Mouse (Mus musculus) embryonic facial prominence, embryonic 14.5 days (tissue): Measurements from ENCODE around the gene Lgr6. TPM values are rescaled to one million over a fixed set of nuclear protein-coding genes. Genes with fewer than 3 reads are reported as not detected.

Experiments
- ATAC-seq: fragments of 200-750 bp; cut with Nextera tagmentation; 2 replicates; pipeline ENCODE4 v1.8.0; 2017; ENCODE audit warnings: low read depth, moderate number of reproducible peaks, moderate TSS enrichment
- DNase-seq: peaks from one replicate; pipeline ENCODE4 v3.0.0-alpha.2; 2015; ENCODE audit warnings: low spot score
- H3K27ac ChIP-seq: fragments of 300-500 bp; sonication (generic); replicated peaks from 2 replicates; pipeline ENCODE4 v1.5.1; 2014; ENCODE audit warnings: low read depth, mild to moderate bottlenecking, low read length, moderate library complexity
- H3K27me3 ChIP-seq: fragments of 300-500 bp; sonication (generic); replicated peaks from 2 replicates; pipeline ENCODE4 v1.6.1; 2014; ENCODE audit warnings: low read length; ENCODE audit not compliant: control insufficient read depth, insufficient read depth
- H3K36me3 ChIP-seq: fragments of 300-500 bp; sonication (generic); 2 replicates; pipeline ENCODE4 v1.6.1; 2014; ENCODE audit warnings: low read length, mixed read lengths; ENCODE audit not compliant: control insufficient read depth, insufficient read depth
- H3K4me1 ChIP-seq: fragments of 300-500 bp; sonication (generic); 2 replicates; pipeline ENCODE4 v1.6.1; 2014; ENCODE audit warnings: antibody characterized with exemption, low read length; ENCODE audit not compliant: control insufficient read depth, insufficient read depth
- H3K4me2 ChIP-seq: fragments of 300-500 bp; sonication (generic); 2 replicates; pipeline ENCODE4 v1.6.1; 2014; ENCODE audit warnings: low read depth, mild to moderate bottlenecking, low read length, moderate library complexity, mixed read lengths
- H3K4me3 ChIP-seq: fragments of 300-500 bp; sonication (generic); 2 replicates; pipeline ENCODE4 v1.5.1; 2014; ENCODE audit warnings: low read depth, mild to moderate bottlenecking, low read length
- H3K9ac ChIP-seq: fragments of 300-500 bp; sonication (generic); 2 replicates; pipeline ENCODE4 v1.6.1; 2014; ENCODE audit warnings: low read depth, mild to moderate bottlenecking, low read length, moderate library complexity, mixed read lengths
- H3K9me3 ChIP-seq: fragments of 300-500 bp; sonication (generic); 2 replicates; pipeline ENCODE4 v1.6.1; 2016; ENCODE audit warnings: low read length; ENCODE audit not compliant: control insufficient read depth
- WGBS: fragments of 180-500 bp; shearing (Covaris S2); extraction: QIAGEN DNeasy Blood & Tissue Kit; methylation state at CpG from one replicate; pipeline ENCODE4 v1.1.7; 2014; 5-methylcytosine and 5-hydroxymethylcytosine counted together
- polyA plus RNA-seq: library from polyadenylated mRNA; unstranded; fragments of >200 nt; fragmentation: Nextera tagmentation; extraction: Ambion mirVana; gene quantifications from 2 replicates; pipeline ENCODE4 v1.2.1, GENCODE M21; 2014

The Lgr6 gene
- polyA plus RNA-seq, 1 experiment from 2014 or later, result 7.5 TPM

- H3K27me3 ChIP-seq, result no peaks in the 10 kb centered on the region
- WGBS, result 69% methylated on average over 9 of the region's 9 CpGs
- H3K9me3 ChIP-seq, result no peaks in the 10 kb centered on the region
- H3K27ac ChIP-seq, result no peak overlapping the region
- ATAC-seq (no peak), DNase-seq (no peak)
- peaks cover 12% of the 10 kb centered on the region for H3K4me1 ChIP-seq
- no peaks in the 10 kb centered on the region for H3K36me3 ChIP-seq
- H3K4me3 ChIP-seq, result no peak overlapping the region
- no peak overlapping the region for H3K9ac ChIP-seq
- H3K4me2 ChIP-seq, result no peak overlapping the region
These were observed 92.6 kb downstream of the Lgr6 start for GRCm38 (mm10) chr1:135012472-135012871.

GRCm38 (mm10) chr1:135011912-135012311 is 93.2 kb downstream of the Lgr6 start:
- no peak for ATAC-seq
- Histone ChIP-seq H3K4me3 (no peak overlapping the region), H3K4me2 (no peak overlapping the region), H3K9me3 (no peaks in the 10 kb centered on the region), H3K27ac (no peak overlapping the region), H3K4me1 (peaks cover 10% of the 10 kb centered on the region), H3K9ac (no peak overlapping the region), H3K27me3 (no peaks in the 10 kb centered on the region), H3K36me3 (no peaks in the 10 kb centered on the region)
- WGBS, result 81% methylated on average over 5 of the region's 5 CpGs
- no peak for DNase-seq

- Histone ChIP-seq H3K36me3 (no peaks in the 10 kb centered on the region), H3K4me1 (peaks cover under 1% of the 10 kb centered on the region), H3K9ac (no peak overlapping the region), H3K4me3 (no peak overlapping the region), H3K4me2 (no peak overlapping the region), H3K27me3 (no peaks in the 10 kb centered on the region), H3K9me3 (no peaks in the 10 kb centered on the region), H3K27ac (no peak overlapping the region)
- ATAC-seq (no peak), DNase-seq (no peak)
- WGBS, result 73% methylated on average over 3 of the region's 3 CpGs
These were observed 95.2 kb downstream of the Lgr6 start for GRCm38 (mm10) chr1:135009833-135010232.

- Histone ChIP-seq H3K9ac (no peak overlapping the region), H3K36me3 (no peaks in the 10 kb centered on the region), H3K27ac (no peak overlapping the region), H3K4me1 (no peaks in the 10 kb centered on the region), H3K4me3 (no peak overlapping the region), H3K4me2 (no peak overlapping the region), H3K9me3 (no peaks in the 10 kb centered on the region), H3K27me3 (no peaks in the 10 kb centered on the region)
- WGBS, result 46% methylated on average over 7 of the region's 7 CpGs
- no peak for ATAC-seq
- no peak for DNase-seq
These were observed 99.4 kb downstream of the Lgr6 start for GRCm38 (mm10) chr1:135005696-135006095.

GRCm38 (mm10) chr1:135003346-135003745 is 101.7 kb downstream of the Lgr6 start:
- Histone ChIP-seq H3K9me3 (no peaks in the 10 kb centered on the region), H3K4me1 (no peaks in the 10 kb centered on the region), H3K36me3 (no peaks in the 10 kb centered on the region), H3K27ac (no peak overlapping the region), H3K4me2 (no peak overlapping the region), H3K4me3 (no peak overlapping the region), H3K27me3 (no peaks in the 10 kb centered on the region), H3K9ac (no peak overlapping the region)
- 56% methylated on average over 4 of the region's 4 CpGs for WGBS
- DNase-seq, result no peak
- no peak for ATAC-seq

- Histone ChIP-seq H3K9ac (no peak overlapping the region), H3K36me3 (no peaks in the 10 kb centered on the region), H3K4me3 (no peak overlapping the region), H3K4me2 (no peak overlapping the region), H3K27ac (no peak overlapping the region), H3K9me3 (no peaks in the 10 kb centered on the region), H3K4me1 (no peaks in the 10 kb centered on the region), H3K27me3 (no peaks in the 10 kb centered on the region)
- 79% methylated on average over 9 of the region's 9 CpGs for WGBS
- DNase-seq (no peak), ATAC-seq (no peak)
These were observed 104.5 kb downstream of the Lgr6 start for GRCm38 (mm10) chr1:135000527-135000926.

- Histone ChIP-seq H3K9me3 (no peaks in the 10 kb centered on the region), H3K27me3 (no peaks in the 10 kb centered on the region), H3K4me1 (no peaks in the 10 kb centered on the region), H3K4me3 (no peak overlapping the region), H3K36me3 (no peaks in the 10 kb centered on the region), H3K4me2 (no peak overlapping the region), H3K27ac (no peak overlapping the region), H3K9ac (no peak overlapping the region)
- WGBS, result 73% methylated on average over 8 of the region's 8 CpGs
- ATAC-seq (no peak), DNase-seq (no peak)
These were observed 106.8 kb downstream of the Lgr6 start for GRCm38 (mm10) chr1:134998231-134998630.

- H3K9ac ChIP-seq, result no peak overlapping the region
- ATAC-seq (no peak), DNase-seq (no peak)
- H3K4me2 ChIP-seq, result no peak overlapping the region
- no peaks in the 10 kb centered on the region for H3K36me3 ChIP-seq
- H3K27me3 ChIP-seq, result no peaks in the 10 kb centered on the region
- no peak overlapping the region for H3K27ac ChIP-seq
- no peaks in the 10 kb centered on the region for H3K9me3 ChIP-seq
- no peak overlapping the region for H3K4me3 ChIP-seq
- no peaks in the 10 kb centered on the region for H3K4me1 ChIP-seq
- 74% methylated on average over 5 of the region's 5 CpGs for WGBS
These were observed 107.5 kb downstream of the Lgr6 start for GRCm38 (mm10) chr1:134997568-134997967.

- WGBS, result 92% methylated on average over 7 of the region's 7 CpGs
- no peak overlapping the region for H3K9ac ChIP-seq
- no peak overlapping the region for H3K4me2 ChIP-seq
- H3K4me1 ChIP-seq, result no peaks in the 10 kb centered on the region
- H3K36me3 ChIP-seq, result no peaks in the 10 kb centered on the region
- no peaks in the 10 kb centered on the region for H3K9me3 ChIP-seq
- ATAC-seq (no peak), DNase-seq (no peak)
- H3K27ac ChIP-seq, result no peak overlapping the region
- no peak overlapping the region for H3K4me3 ChIP-seq
- no peaks in the 10 kb centered on the region for H3K27me3 ChIP-seq
These were observed 108.6 kb downstream of the Lgr6 start for GRCm38 (mm10) chr1:134996471-134996870.
